Mouse (Mus musculus): Measurements from ENCODE around the gene Btbd9.

The Btbd9 gene

DNA sequence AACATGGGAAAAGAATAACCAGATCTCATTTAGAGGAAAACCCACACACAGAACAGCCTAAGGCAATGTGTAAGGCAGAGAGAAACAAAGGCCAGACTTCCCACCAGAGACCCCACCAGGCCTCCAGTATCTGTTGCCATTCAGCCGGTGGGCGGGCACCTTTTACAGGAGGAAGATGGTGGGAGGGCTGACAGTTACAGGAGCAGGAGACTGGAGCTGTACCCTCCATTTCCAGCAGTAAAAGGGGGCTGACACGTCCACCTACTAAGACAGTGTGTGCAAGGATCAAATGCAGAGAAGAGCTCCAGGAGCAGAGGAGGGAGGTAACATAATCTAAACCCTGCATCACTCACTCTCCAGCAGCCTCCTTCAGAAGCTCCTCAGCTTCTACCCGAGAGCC is 123.0 kb downstream of the Btbd9 start:
- no peak for DNase-seq (ENCODE audit: low read depth, low spot score)

DNA sequence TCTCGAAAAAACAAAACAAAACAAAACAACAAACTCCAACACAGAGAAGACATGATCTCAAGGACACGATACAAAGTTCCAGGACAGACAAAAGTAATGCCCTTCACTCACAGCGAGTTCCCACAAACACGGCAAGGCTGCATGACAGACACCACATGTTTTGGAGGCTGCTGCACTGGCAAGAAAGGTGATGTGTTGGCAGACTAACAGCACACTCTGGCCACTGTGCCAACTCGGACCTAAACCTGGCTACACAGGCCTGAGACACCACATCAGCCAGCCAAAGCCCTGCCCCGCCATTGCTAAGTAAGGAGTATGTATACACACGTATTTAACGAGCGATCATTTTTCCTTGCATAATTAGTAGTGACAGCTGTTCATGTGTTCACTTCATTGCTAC is 123.9 kb downstream of the Btbd9 start:
- DNase-seq (ENCODE audit: low read depth, low spot score), result no peak

DNA sequence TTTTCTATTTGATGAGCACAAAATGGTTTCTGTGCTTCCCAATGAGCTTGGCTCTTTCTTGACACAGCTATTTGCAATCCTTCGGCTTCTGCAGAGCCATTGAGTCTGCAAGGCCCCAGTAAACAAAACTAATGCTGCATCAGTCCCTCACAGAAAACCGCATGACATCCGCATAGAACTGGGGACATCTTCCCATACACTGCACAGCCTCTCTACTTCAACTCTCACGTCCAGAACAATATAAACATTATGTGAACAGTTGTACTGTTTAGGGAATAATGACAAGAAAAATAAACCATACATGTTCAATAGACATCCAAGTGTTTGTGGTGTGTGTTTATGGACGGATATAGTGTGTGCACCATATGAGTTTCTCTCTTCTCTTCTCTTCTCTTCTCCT is 127.7 kb downstream of the Btbd9 start:
- no peak for DNase-seq (ENCODE audit: low read depth, low spot score)

DNA sequence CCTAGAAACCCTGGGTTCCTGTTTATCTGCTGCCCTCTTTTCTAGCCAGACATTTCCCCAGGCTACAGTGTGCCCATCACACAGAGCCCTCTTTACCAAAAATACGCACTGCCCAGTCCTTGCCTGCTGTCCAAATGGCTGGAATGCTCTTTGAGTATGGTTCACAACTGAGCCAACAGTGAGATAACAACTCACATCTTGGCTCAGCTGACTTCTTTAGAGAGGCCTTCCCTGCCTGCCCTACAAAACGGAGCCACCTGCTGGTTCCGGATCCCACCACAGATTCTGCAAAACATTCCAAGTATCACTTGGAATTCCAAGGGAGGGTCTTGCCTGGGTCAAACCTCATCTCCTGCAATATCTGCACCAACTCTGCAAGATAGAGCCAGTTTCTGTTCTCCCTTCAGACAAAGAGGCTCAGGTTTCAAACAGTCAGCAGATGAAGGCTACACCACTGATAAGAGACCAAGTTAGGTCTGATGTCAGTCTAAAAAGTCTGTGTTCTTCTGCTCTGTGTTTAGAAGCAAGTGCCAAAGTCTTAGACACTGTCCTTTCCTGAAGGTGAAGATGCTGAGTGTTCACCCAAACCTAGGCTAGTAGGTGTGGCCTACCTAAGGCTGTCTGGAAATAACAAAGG is 130.4 kb downstream of the Btbd9 start:
- no peak for DNase-seq (ENCODE audit: low read depth, low spot score)

DNA sequence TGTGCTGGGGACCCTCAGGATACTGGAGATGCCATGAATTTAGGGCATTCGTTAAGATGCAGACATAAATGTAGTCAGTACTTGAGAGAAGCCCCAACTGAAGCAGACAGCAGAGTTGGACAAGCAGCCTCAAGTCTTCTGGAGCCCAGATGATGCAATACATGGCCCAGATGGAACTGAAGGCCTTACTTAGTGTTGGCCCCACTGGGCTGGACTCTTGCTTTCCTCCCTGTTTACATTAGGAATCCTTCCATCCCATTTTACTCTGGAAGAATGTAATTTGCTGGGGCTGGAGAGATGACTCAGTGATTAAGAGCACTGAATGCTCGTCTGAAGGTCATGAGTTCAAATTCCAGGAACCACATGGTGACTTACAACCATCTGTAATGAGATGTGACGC is 136.6 kb downstream of the Btbd9 start:
- DNase-seq (ENCODE audit: low read depth, low spot score), result no peak

DNA sequence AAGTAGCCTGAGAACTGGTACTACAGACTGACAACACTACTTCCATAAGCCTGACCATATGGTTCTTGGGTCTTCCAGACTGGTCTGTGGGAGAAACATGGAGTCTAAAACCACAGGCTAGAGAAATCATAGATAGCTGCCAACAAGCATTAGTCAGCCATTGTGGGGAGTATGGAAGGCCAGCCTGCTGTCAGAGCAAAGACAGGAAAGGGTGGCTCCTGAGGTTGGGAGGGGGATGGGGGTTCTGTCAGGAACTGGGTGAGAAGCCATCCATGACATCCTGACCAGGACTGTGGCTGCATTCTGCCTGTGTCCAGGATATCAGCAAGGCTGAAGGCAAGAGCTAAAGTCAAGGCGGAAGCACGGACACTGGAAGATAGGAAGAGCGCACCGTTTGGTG is 137.5 kb downstream of the Btbd9 start:
- DNase-seq (ENCODE audit: low read depth, low spot score), result no peak

DNA sequence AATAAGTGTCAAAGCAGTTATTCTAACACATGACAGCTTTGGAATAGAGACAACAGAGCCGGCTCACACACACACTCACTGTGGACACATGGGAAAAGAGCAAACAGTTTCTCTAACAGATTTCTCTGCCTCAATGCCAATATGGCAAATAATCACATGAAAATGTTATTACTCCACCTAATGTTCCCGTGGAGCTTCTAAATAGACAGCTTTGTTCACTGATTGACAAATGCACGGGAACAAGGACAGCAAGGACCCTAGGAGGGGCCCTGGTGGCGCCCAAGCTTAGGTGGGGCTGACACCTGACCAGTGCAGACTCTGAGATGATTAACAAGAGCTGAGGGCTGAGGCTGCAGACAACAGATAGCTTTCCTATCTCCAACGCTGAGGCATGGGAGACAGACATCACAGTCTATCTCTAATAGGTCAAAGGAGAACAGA is 140.2 kb downstream of the Btbd9 start:
- DNase-seq (ENCODE audit: low read depth, low spot score), result no peak

DNA sequence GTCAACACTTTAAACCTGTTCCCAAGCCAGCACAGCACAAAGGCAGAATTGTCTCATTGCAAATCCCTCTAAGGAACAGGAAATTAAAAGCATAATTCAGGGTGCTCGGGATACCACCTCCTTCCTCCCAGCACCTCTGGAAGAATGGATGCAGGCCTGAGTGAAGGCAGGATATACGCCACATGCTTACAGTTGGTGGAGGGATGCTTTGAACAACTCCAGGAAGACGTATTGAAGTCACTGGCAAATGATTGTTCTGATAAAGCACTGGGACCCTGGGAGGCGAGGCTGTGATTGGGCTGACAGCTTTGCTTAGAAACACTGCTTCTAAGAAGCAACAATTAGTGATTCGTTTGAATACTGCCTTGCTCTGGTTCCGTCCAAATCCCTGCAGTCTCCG is 140.8 kb downstream of the Btbd9 start:
- no peak for DNase-seq (ENCODE audit: low read depth, low spot score)

DNA sequence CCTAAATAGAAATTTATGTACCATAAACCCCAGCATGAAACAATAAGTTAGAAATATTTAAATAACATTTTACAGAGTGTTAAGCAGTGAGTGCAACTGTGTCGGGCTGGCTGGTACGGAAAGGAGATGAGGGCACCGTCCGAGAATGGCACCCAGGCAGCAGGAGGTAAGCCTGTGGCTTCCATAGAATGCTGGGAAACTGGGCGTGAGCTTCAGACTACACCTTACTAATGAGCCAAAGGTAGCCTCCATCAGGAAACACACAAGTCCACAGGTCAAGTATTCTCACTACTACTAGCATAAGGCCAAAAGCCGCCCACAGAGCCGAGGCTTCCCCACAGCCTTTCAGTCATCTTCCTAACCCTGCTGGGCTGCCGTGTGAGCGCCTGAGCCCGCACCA is 144.2 kb downstream of the Btbd9 start:
- DNase-seq (ENCODE audit: low read depth, low spot score), result no peak

DNA sequence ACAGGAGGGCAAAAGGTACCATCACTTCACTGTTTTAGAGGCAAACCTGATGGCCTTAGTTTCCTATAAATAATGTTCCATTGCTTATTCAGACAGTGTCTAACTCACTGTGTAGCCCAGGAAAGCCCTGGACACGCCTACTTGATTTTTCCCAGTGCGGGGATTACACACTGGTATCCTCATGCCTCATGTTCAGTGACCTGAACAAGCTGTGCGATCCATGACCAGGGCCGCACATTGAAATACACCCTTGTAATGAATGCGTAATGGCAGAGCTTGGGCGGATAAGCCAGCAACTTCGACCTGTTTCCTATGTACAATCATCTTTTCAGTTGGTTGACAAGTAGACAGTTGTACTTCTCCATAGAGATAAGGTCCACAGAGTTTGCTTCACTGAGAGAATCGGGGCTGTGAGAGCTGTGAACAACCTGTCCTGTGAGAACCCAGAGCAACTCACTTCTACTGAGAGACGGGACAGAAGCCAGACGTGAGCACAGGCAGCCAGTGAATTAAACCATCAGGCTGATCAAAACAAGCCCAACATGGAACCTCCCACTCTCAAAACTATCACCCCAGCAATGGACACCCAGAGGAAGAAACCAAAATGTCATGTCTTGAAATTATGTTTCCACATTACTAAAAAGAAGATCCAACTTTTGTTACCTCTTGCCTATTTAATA is 145.2 kb downstream of the Btbd9 start:
- no peak for DNase-seq (ENCODE audit: low read depth, low spot score)

DNA sequence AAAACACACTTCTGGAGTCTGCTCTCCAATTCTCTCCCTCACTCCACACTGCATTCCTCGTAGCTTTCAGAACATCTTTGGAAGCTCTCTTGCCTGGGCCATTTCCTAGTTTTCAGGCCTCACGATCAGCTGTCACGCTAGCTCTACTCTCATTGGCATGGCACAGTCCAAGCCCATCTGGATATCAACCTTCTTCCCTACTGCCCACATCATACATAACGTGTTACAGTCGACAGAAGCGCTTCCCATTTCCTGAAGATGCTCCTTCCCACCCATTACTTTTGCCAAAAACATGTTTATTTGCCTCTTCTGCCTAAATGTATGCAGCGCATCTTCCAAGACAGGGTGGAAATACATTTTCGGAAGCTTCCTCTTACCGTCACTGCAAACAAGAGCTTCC is 147.6 kb downstream of the Btbd9 start:
- DNase-seq (ENCODE audit: low read depth, low spot score), result no peak

DNA sequence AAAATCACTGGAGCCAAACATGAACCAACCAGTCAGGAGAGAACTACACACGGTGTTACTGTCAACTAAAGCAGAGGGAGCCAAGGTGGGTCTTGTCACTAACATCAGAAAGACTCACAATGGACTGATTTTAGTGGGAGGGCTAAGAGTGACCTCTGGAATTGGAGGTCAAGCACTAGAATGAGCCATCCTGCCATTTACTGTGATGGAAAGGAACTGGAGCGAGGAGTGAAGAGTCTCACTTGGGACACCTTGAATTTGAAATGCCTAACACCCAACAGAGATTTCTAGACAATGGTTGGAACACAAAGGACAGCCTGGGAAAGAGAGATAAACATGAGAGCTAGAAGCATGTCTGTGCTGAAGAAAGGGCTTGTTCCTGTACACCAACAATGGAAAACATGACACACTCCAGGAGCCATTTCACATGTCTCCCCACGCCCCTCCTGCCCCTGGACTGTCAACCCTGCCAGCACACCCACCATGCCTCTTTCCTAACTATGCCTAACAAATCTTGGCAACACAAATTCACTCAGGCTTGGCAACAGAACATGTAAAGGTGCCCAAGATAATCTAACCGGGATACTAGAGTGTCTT is 152.9 kb downstream of the Btbd9 start:
- DNase-seq (ENCODE audit: low read depth, low spot score), result no peak

DNA sequence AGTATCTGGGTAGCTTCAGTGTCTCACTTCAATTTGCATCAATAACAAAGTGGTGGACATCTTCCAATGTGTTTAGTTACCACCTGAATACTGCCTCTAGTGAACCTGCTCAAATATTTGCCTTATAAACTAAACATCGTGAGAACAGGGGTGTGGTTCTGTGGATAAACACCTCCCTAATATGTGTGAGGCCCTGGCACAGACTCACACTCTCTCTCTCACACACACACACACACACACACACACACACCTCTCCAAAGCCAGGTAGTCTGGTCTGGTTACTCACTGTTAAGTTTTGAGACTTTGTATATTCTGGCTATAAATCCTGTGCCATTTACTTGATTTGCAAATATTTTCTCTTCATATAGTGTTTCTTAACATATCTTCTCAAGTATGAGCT is 154.0 kb downstream of the Btbd9 start:
- DNase-seq (ENCODE audit: low read depth, low spot score), result no peak

DNA sequence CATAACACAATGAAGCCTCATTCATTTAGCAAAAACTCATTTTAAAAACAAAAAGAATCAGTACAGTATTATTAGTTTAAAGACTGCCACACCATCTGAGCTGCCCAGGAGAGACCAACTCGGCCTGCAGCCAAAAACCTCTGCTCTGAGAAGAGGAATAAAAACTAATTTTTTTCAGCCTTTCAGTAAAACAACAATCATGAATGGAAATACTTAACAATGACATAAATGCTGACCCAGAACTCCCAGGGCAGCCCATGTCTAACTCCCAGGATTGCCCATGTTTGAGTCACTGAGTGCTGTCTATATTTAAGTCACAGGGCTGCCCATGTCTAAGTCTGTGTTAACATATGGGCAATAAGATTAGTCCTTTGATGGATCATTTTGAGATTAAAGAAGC is 155.0 kb downstream of the Btbd9 start:
- no peak for DNase-seq (ENCODE audit: low read depth, low spot score)

DNA sequence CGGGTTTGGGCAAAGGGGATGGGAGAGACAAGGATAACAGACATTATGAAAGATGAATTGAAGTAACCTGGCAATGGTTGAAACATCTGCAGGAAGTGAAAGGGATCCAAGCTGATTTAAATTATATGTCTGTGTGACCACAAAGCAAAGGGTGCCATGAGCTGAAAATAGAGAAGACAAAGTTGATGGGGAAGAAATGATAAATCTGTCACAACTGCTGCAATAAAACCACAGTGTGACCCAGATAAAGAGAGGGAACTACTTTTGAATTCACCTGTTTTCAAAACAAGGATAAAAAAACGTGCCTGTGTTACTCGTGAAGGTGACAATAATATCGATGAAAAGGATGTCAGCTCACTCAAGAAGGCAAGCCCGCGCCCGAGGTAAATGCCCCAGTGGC is 156.8 kb downstream of the Btbd9 start:
- peak; percentile 13 for DNase-seq (ENCODE audit: low read depth, low spot score)

DNA sequence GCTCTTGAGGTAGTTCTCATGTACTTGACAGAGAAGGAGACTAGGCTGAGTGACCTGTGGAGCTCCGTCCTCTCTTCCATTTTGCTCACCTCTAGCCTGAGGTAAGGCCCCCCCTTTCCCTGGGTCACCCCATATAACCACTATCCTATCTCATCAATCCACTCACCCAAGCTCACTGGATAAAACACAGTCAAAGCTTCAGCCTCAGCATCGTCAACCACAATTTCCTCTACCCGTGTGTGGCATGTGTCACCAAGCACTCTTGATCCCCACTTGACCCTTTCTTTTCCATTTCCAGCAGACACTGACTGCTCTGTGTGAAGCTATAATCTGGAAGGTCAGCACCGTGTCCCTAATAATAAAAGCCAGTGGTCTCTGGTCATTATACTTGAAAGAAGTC is 157.8 kb downstream of the Btbd9 start:
- DNase-seq (ENCODE audit: low read depth, low spot score), result no peak

DNA sequence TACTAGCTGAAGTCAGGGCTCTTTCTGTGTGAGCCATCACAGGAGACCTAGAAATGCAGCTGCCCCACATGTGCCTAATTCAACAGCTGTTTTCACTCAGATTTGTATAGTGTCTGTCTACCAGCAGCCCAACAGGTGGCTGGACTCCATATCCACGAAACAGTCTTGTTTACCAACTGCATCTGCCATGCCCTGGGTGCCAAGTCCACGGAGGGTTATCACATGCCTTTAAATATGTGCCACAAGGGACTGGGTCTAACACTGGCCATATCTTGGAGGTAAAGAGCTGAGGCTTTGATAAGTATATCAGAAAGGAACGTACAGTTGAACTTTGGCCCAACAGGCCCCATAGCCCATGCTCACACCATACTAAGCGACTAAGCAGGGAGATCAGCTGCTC is 159.2 kb downstream of the Btbd9 start:
- DNase-seq (ENCODE audit: low read depth, low spot score), result peak; percentile 19

DNA sequence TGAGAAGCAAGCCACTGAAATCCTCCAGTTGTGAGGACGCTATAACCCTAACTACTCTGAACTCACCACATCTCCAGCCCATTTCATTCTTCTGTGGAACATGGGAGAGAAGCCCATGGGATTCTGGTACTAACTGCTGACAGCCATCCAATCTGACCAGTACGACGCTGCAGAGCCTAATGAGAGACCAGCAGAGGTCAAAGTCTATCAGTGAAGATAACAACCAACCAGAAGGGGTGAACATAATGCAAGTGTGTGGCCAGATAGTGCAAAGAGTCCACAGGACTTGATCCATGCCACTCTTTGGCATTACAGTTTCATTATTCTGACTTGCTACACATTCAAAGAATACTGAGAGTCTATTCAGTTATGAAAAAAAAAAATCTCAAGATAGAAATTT is 160.6 kb downstream of the Btbd9 start:
- no peak for DNase-seq (ENCODE audit: low read depth, low spot score)

DNA sequence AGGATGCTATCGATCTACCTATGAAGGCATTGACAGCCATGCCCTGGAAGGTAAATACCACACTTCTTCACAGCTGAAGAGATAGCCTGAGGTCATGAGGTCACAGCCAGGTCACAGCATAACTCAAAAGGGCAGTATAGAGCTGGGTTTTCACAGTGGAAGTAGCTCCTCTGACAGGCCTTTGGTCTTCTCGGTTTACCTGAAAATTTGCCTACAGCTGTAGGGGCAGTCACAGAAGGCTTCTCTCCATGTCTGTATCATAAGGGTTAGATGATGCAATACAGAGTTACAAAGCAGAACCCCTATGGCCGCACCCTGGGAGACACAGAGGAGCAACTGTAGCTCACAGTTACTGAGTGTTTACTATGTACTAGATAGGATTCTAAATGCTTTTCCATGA is 163.3 kb downstream of the Btbd9 start:
- DNase-seq (ENCODE audit: low read depth, low spot score), result peak; percentile 57

DNA sequence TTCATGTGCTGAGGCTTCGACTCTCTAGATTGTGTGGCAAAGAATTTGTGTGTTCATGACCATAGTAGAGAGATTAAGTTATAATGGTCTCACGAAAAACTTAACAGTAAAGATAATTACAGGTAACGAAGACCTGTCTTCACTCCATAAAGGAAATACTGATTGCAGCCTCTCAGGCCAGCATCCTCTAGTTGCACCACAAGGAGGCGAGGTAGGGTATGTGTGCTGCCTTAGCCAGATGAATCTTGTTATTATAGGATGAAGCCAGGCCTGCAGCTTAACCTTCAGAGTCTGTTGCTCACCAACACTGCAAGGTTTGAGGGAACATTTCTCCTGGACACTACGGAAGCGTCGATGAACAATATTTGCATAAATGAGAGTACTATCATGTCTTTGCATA is 170.3 kb downstream of the Btbd9 start:
- DNase-seq (ENCODE audit: low read depth, low spot score), result peak; percentile 11

DNA sequence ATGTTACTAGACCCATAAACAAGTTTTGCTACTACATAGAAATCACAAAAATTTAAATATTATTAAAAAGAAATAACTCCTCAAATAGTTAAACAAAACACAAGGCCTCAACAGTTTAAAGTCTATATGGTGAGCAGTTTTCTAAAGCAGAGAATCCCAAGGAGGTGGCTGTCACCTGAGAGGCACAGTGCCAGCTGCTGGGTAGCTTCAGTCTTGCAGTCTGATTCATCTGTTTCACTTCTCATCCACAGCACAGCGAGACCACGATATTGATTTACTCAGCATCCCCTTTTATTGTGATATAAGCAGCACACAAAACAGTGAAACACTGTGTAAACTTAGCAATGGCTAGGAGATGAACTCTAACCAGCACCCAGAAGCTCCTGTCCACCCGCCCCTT is 173.4 kb downstream of the Btbd9 start:
- peak; percentile 41 for DNase-seq (ENCODE audit: low read depth, low spot score)

DNA sequence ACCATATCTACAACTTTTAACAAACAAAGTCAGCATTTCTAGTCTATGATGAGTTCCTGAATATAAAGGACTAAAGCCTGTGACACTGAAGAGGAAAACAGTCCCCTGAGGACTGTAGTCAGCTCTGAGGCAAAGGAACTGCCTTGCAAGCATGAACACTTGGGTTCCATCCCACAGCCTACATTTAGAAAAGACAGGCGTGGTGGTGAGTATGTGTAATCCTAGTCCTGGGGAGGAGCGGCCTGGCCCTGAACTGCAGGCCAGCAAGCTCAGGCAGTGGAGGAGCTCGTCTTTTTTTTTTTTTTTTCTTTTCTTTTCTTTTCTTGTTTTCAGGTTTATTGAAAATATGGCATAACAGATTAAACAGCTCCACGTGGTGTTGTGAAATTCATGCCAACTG is 181.0 kb downstream of the Btbd9 start:
- DNase-seq (ENCODE audit: low read depth, low spot score), result no peak

DNA sequence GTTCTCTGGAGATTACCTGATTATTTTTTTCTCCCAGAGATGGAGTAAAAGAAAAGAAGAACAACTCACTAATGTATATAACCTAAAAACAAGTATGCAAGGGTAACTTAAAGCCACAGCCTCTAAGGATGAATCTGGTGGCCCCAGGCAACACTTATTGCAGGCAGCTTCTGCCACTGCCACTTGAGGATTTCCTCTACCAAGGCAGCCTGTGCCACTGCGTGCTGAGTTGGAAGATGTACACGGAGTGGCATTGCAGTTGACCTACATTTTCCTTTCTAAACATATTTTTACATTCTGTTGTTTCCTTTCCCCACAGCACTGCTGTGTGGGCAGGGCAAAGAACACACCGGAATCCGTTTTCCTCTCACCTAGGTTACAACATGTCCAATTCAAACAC is 184.3 kb downstream of the Btbd9 start:
- no peak for DNase-seq (ENCODE audit: low read depth, low spot score)

All from A20 (cell line).